Mouse (Mus musculus): ENCODE measurements around the gene AC141477.1.

DNA sequence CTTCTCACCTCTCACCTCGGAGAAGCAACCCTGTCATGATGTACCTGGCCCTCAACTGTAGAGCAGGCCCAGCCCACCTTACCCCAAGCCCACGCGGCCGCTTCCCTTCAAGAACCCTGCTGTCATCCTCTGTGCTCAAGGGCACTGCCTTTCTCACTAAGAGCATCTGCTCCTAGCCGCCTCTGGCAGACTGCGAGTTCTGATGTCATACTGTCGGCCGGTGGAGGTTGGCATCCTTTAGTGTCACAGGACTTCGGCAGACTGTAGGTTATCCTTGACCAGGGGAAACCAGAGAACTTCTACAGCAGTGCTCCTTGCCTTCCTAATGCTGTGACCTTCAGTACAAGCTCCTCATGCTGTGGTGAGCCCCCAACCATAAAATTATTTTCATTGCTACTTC, 49.1 kb downstream of the AC141477.1 start:
- TF ChIP-seq POLR2A (IDR thresholded peaks at IDR 0.05; ENCODE audit: borderline replicate concordance, extremely low read depth, insufficient read depth, insufficient read length, poor library complexity, severe bottlenecking), result no peak
- TF ChIP-seq CTCF (IDR thresholded peaks at IDR 0.05; ENCODE audit: borderline replicate concordance, extremely low read depth, insufficient read depth, insufficient read length), result no peak

Data from brain, embryonic 14.5 days (tissue).